Mouse (Mus musculus) bone marrow, adult 2 months (tissue): Measurements from ENCODE around the gene Pcbd2.
A peak's percentile ranks its signal among the peaks of the same experiment; 100 is the strongest.

Experiments
- CTCF ChIP-seq: fragments of 200-500 bp; IDR thresholded peaks from 2 replicates; pipeline ENCODE4 v1.5.1; 2011; ENCODE audit warnings: low read length, control low read depth; ENCODE audit not compliant: control insufficient read depth, insufficient read depth
- POLR2A ChIP-seq: fragments of 200-500 bp; IDR thresholded peaks from 2 replicates; pipeline ENCODE4 v1.6.1; 2011; ENCODE audit warnings: low read depth, mild to moderate bottlenecking, control low read depth, low read length, borderline replicate concordance; ENCODE audit not compliant: control insufficient read depth

DNA sequence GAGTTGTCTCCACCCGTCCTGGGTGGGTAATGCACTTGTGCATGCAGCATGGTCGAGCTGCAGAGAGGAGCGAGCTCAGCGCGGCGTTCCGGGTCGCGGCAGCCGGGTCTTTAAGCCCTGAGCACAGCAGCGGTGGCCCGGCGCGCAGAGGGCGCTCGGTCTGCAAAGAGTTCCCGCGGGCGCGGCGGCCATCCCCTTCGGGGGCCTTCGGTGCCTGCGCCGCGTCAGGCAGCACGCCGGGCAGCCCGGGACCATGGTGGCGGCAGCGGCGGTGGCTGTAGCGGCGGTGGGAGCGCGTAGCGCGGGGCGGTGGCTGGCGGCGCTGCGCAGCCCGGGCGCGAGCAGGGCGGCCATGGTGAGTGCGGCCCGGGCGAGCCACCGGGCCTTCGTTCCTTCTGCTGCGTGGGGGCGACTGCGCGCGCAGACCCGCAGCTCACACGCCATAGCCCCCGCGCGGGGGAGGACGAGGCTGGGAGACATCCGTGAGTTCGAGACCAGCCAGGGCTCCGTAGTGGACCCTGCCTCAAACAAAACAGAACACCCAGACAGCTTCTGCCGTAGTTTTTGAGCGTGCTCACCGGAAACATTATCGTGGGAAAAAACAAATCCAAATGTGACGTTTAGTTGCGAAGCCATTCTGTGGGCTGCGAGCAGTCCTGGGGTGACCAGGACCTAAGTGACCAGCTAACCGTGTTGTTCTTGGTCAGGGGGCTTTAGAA is at the start of gene Pcbd2:
- TF ChIP-seq POLR2A (peak; percentile 70; the same call in 1 of the 2 replicates), CTCF (no peak)
